Mouse (Mus musculus) spleen, adult 10 weeks (tissue): Measurements from ENCODE around the gene Pdlim1. TPM values are rescaled to one million over a fixed set of nuclear protein-coding genes. Genes with fewer than 3 reads are reported as not detected.

Experiments
- polyA plus RNA-seq: library from polyadenylated mRNA; stranded (reverse); fragments of 350-450 nt; fragmentation: Illumina TruSeq; extraction: RNeasy Lipid Tissue Mini Kit (QIAGEN cat#74804); gene quantifications from one replicate; pipeline ENCODE4 v1.2.3, GENCODE M21; 2015; ENCODE audit warnings: low replicate concordance; ENCODE audit not compliant: insufficient read depth

Pdlim1 gene
- 82.6 TPM for polyA plus RNA-seq

GRCm38 (mm10) chr19:40271308-40271892 is at the start of gene Pdlim1:
Gene Pdlim1, minus strand, starts transcription at chr19:40271842.

GRCm38 (mm10) chr19:40187160-40187559 is 84.5 kb downstream of the Pdlim1 start, which contains the start of gene Cyp2c70:
Gene Cyp2c70, minus strand, starts transcription at chr19:40187333.

Other genes starting within 250 kb of the Pdlim1 start
- gene Cyp2c54, start 198.0 kb downstream of the Pdlim1 start, polyA plus RNA-seq, result not detected
- not detected for gene Cyp2c50, start 182.2 kb downstream of the Pdlim1 start, polyA plus RNA-seq
- not detected for gene Cyp2c70, start 84.5 kb downstream of the Pdlim1 start, polyA plus RNA-seq
- 24.7 TPM for gene Sorbs1, start 241.9 kb upstream of the Pdlim1 start, polyA plus RNA-seq